Mouse (Mus musculus): Measurements from ENCODE around the gene Fxyd6.

DNA sequence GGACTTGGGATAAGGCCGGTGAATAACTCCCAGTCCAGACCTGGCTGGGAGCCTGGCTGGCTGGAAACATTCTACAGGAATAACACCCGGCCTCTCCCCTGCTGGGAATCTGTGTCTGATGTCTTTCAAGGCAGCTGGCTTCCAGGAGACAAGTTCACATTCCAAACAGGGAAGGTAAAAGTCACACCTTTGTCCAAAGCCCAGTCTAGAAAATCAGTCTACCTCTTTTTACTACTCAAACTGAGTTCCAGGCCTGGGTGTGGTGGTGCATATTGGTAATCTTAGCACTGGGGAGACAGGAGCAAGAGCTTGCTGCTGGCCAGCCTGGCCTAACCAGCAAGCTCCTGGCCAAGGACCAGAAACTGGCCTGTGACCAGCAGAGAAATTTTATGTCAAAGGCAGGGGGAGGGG is 7.9 kb upstream of the Fxyd6 start:
- TF ChIP-seq CTCF (conservative IDR thresholded peaks at IDR 0.05 in 1 of 2, IDR thresholded peaks at IDR 0.05 in 1 of 2; ENCODE audit: low read depth in 2 of 2, low read length in 2 of 2) (no peak), POLR2A (IDR thresholded peaks at IDR 0.05; ENCODE audit: low read depth, low read length) (no peak), NELFE (IDR thresholded peaks at IDR 0.05; ENCODE audit: low read depth, low read length) (no peak), ZC3H11A (IDR thresholded peaks at IDR 0.05; ENCODE audit: low read depth, low read length) (no peak), NRF1 (IDR thresholded peaks at IDR 0.05; ENCODE audit: low read depth, low read length) (no peak), UBTF (IDR thresholded peaks at IDR 0.05; ENCODE audit: low read depth, low read length) (no peak), SIN3A (IDR thresholded peaks at IDR 0.05; ENCODE audit: low read length) (no peak), SMC3 (IDR thresholded peaks at IDR 0.05; ENCODE audit: low read depth, low read length) (no peak), POLR2AphosphoS2 (IDR thresholded peaks at IDR 0.05; ENCODE audit: low read depth, low read length) (no peak), E2F4 (IDR thresholded peaks at IDR 0.05; ENCODE audit: insufficient replicate concordance, low read depth, low read length) (no peak), USF1 (IDR thresholded peaks at IDR 0.05; ENCODE audit: low read depth, low read length) (no peak)

Data from CH12.LX (cell line).